Mouse (Mus musculus) liver, embryonic 12.5 days (tissue): ENCODE data around the gene Ttc16. TPM values are rescaled to one million over a fixed set of nuclear protein-coding genes. Genes with fewer than 3 reads are reported as not detected.

ENCODE experiments used
- ATAC-seq: fragments of 200-750 bp; cut with Nextera tagmentation; 2 replicates; pipeline ENCODE4 v1.8.0; 2017; ENCODE audit warnings: moderate number of reproducible peaks, mild to moderate bottlenecking, moderate library complexity
- H3K27ac ChIP-seq: fragments of 300-500 bp; sonication (generic); 2 replicates; pipeline ENCODE4 v1.5.1; 2016; ENCODE audit warnings: mild to moderate bottlenecking
- H3K27me3 ChIP-seq: fragments of 300-500 bp; sonication (generic); replicated peaks from 2 replicates; pipeline ENCODE4 v1.6.1; 2016; ENCODE audit warnings: mild to moderate bottlenecking, moderate library complexity
- H3K36me3 ChIP-seq: fragments of 300-500 bp; sonication (generic); 2 replicates; pipeline ENCODE4 v1.6.1; 2016; ENCODE audit warnings: mild to moderate bottlenecking, moderate library complexity
- H3K4me1 ChIP-seq: fragments of 300-500 bp; sonication (generic); 2 replicates; pipeline ENCODE4 v1.6.1; 2016
- H3K4me2 ChIP-seq: fragments of 300-500 bp; sonication (generic); 2 replicates; pipeline ENCODE4 v1.6.1; 2016; ENCODE audit warnings: mild to moderate bottlenecking, moderate library complexity
- H3K4me3 ChIP-seq: fragments of 300-500 bp; sonication (generic); 2 replicates; pipeline ENCODE4 v1.5.1; 2016; ENCODE audit warnings: mild to moderate bottlenecking, moderate library complexity
- H3K9ac ChIP-seq: fragments of 300-500 bp; sonication (generic); 2 replicates; pipeline ENCODE4 v1.6.1; 2016; ENCODE audit warnings: mild to moderate bottlenecking, moderate library complexity
- H3K9me3 ChIP-seq: fragments of 300-500 bp; sonication (generic); replicated peaks from 2 replicates; pipeline ENCODE4 v1.6.1; 2016; ENCODE audit warnings: mild to moderate bottlenecking, moderate library complexity
- WGBS: fragments of 180-500 bp; shearing (Covaris S2); methylation state at CpG from one replicate; pipeline ENCODE4 v1.1.7; 2016; ENCODE audit not compliant: insufficient replicate concordance; 5-methylcytosine and 5-hydroxymethylcytosine counted together
- polyA plus RNA-seq: library from polyadenylated mRNA; unstranded; fragments of >200 nt; fragmentation: Nextera tagmentation; extraction: Ambion mirVana; gene quantifications from 2 replicates; pipeline ENCODE4 v1.2.1, GENCODE M21; 2016

Gene Ttc16
- polyA plus RNA-seq, 1 experiment from 2014 or later, result 0.26 TPM

DNA sequence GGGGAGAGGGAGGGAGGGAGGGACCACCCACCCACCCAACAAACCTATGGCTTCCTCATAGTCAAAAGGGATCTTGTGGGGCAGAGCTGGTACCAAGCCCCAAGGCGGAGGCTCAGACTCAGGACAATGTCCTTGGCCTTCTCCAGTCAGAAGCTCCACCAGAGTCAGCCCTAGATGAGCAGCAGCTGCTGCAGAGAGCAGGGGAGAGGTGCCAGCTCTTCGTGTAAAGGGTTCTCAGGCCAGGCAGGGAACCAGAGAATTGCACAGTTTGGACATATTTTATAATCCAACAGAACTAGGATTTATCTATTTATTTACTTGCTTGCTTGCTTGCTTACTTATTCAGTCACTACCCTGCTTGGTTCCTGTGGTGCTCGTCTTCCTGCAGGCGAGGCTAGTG lies 36.1 kb downstream of the Ttc16 start:
- Histone ChIP-seq H3K36me3 (no peaks in the 10 kb centered on the region), H3K4me1 (peaks cover 37% of the 10 kb centered on the region), H3K27ac (no peak overlapping the region), H3K4me3 (no peak overlapping the region), H3K9me3 (no peaks in the 10 kb centered on the region), H3K27me3 (peaks cover 33% of the 10 kb centered on the region), H3K4me2 (no peak overlapping the region), H3K9ac (no peak overlapping the region)
- 66% methylated on average over 4 of the region's 4 CpGs for WGBS
- no peak for ATAC-seq

DNA sequence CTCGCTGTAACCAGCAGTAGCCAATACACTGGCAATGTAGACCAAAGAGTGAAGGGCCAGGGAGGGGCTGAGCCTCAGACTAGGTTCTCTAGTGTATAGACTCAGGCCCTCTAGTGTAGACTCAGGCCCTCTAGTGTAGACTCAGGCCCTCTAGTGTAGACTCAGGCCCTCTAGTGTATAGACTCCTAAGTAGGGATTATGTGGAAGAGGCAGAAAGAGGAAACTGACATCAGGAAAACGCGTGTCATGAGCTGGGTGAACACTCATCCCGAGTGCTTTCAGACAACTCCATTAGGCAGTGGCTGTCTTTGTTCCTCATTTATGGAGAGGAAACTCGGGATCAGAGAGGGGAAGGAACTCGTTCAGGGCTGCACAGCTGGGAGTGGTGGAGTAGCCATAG lies 38.4 kb downstream of the Ttc16 start:
- Histone ChIP-seq H3K27me3 (peaks cover 19% of the 10 kb centered on the region), H3K9ac (no peak overlapping the region), H3K4me2 (no peak overlapping the region), H3K36me3 (no peaks in the 10 kb centered on the region), H3K4me1 (peaks cover 37% of the 10 kb centered on the region), H3K9me3 (no peaks in the 10 kb centered on the region), H3K4me3 (no peak overlapping the region), H3K27ac (no peak overlapping the region)
- no peak for ATAC-seq
- 45% methylated on average over 6 of the region's 6 CpGs for WGBS

DNA sequence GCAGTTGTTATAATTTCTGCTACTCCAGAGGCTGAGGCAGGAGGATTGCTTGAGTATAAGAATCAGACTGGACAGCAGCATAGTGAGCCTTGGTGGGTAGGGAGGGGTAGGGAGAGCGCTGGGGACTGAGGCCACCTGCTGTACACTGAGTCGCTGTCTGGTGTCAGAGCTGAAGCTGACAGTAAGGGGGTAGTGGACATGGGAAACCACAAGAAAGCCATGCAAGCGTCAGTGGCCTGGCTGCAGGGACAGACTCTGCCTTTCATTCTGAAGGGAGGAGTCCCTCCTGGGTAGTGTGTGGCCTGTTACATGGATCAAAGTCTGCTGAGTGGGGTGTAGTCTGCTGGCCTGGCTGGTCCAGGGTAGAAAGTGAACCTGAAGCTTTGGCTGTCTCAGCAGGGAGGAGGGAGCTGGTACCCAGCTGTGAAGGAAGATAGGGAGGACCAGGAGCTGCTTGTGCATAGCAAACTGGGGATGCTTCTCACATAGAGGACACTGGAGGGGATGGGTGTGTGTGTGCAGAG lies 39.1 kb downstream of the Ttc16 start:
- no peak overlapping the region for H3K9ac ChIP-seq
- peaks cover 33% of the 10 kb centered on the region for H3K4me1 ChIP-seq
- WGBS, result 30% methylated on average over 3 of the region's 3 CpGs
- no peak overlapping the region for H3K4me2 ChIP-seq
- H3K27me3 ChIP-seq, result peaks cover 13% of the 10 kb centered on the region
- H3K9me3 ChIP-seq, result no peaks in the 10 kb centered on the region
- H3K4me3 ChIP-seq, result no peak overlapping the region
- H3K27ac ChIP-seq, result no peak overlapping the region
- no peak for ATAC-seq
- H3K36me3 ChIP-seq, result no peaks in the 10 kb centered on the region

DNA sequence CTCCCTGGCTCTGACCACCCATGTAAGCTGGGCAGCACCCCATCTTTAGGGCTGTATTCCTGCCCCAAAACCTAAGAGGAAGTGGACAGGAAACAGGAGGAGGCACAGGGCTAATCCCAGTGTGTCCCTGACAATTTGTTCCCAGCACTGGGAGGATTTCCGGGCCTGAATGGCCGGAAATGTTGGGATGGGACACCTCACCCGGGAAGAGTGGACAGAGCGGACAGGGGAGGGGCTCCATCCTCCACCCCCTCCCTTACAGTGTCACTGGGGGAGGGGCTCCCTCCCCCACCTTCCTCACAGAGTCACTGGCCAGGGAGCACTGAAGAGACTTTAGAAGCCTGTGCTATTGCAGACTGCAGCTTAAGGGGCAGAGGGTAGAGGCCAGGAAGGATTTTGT lies 40.5 kb downstream of the Ttc16 start:
- 31% methylated on average over 4 of the region's 4 CpGs for WGBS
- no peak overlapping the region for H3K4me2 ChIP-seq

DNA sequence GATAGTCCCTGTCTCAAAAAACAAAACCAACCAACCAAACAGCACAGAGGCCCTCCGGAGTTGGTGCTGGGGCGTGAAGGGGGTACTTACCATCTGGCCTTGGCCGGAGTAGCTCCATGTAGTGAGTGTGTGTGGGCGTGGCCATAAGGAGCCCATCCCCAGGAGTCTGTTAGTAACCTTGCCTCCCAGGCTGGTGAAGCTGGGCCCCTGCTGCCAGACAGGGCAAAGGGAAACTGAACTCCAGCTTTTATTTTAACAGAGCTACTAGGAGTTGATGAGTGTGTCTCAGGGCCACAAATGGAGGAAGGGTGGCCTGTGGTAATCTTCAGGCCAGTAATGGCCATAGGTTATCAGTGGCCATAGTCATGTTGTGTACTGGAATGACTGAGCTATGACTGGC lies 41.0 kb downstream of the Ttc16 start:
- H3K4me1 ChIP-seq, result peaks cover 36% of the 10 kb centered on the region
- no peak overlapping the region for H3K4me2 ChIP-seq
- no peaks in the 10 kb centered on the region for H3K36me3 ChIP-seq
- H3K4me3 ChIP-seq, result no peak overlapping the region
- H3K27ac ChIP-seq, result peak overlapping the region; percentile 34; the same call in 1 of the 2 replicates
- H3K9ac ChIP-seq, result no peak overlapping the region
- ATAC-seq, result no peak; the same call in 1 of the 2 replicates
- H3K9me3 ChIP-seq, result no peaks in the 10 kb centered on the region
- 41% methylated on average over 4 of the region's 4 CpGs for WGBS
- H3K27me3 ChIP-seq, result no peaks in the 10 kb centered on the region

More for the DNA sequence above, 40.5 kb downstream of the Ttc16 start:
- peak overlapping the region; percentile 34; the same call in 1 of the 2 replicates for H3K27ac ChIP-seq
- H3K4me3 ChIP-seq, result no peak overlapping the region
- no peaks in the 10 kb centered on the region for H3K36me3 ChIP-seq
- no peaks in the 10 kb centered on the region for H3K9me3 ChIP-seq
- peak; percentile 44 for ATAC-seq
- H3K27me3 ChIP-seq, result no peaks in the 10 kb centered on the region
- no peak overlapping the region; the same call in 1 of the 2 replicates for H3K9ac ChIP-seq
- H3K4me1 ChIP-seq, result peaks cover 36% of the 10 kb centered on the region

DNA sequence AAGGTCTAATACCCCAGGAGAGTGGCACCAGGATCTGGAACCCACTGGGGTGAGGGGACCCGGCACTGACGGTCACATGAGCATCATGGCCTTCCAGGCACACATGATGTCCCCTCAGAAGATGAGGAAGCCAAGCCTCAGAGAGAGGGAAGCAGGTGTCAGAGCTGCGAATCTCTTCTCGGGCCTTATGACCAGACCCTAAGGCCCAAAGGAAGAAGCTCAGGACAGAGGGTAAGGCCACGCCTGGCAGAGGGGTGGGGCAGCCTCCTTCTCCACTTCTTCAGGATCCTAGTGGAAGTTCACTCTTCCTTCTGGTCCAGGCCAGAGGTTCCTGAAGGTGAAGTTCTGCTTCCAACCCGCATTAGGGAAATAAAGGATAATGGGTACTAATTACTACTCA lies 42.7 kb downstream of the Ttc16 start:
- no peaks in the 10 kb centered on the region for H3K9me3 ChIP-seq
- no peak overlapping the region for H3K9ac ChIP-seq
- 58% methylated on average over 6 of the region's 6 CpGs for WGBS
- H3K4me2 ChIP-seq, result no peak overlapping the region
- no peak for ATAC-seq
- no peak overlapping the region for H3K4me3 ChIP-seq
- no peaks in the 10 kb centered on the region for H3K27me3 ChIP-seq
- no peak overlapping the region for H3K27ac ChIP-seq
- peaks cover 37% of the 10 kb centered on the region for H3K4me1 ChIP-seq
- no peaks in the 10 kb centered on the region for H3K36me3 ChIP-seq

DNA sequence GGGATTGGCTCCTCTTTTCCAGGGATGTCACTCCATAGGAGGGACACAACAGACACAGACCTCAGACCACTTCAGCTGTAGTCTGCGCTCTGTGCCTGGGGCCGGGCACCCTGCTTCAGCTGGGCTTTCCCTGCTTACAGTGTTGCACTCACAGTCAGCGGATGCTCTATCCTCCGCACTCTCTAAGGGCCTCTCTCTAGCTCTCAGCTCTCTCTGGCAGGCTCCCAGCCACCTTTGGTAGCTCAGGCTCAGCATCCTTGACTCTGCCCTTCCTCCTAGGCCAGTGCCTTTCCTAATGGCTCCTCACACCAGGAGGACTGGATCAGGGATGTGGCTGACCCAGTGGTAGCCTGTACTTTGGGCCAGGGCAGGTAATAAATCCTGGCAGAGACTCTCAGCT lies 43.5 kb downstream of the Ttc16 start:
- no peak for ATAC-seq
- H3K9ac ChIP-seq, result no peak overlapping the region
- no peak overlapping the region for H3K4me3 ChIP-seq
- no peaks in the 10 kb centered on the region for H3K9me3 ChIP-seq
- no peaks in the 10 kb centered on the region for H3K36me3 ChIP-seq
- H3K4me1 ChIP-seq, result peaks cover 44% of the 10 kb centered on the region
- peak overlapping the region; percentile 22; the same call in 1 of the 2 replicates for H3K27ac ChIP-seq
- no peak overlapping the region for H3K4me2 ChIP-seq
- 75% methylated on average over 4 of the region's 4 CpGs for WGBS
- no peaks in the 10 kb centered on the region for H3K27me3 ChIP-seq

DNA sequence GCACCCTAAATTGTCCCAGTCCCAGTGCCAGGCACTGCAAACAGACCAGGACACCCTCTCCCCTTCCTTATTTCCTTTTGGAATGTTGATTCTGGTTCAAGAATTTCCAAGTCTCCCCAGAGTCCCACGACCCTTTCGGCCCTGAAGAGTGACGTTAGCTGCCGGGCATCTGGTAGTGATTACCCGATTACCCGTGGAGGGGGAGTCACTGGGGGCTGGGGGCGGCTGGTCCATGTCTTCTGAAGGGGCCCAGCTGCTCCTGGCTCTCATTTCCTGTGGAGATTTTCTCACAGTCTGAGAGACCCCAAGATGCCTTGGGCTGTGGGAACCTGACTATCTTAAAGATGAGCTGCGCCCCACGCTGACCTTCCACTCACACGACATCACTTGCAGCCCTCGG lies 44.6 kb downstream of the Ttc16 start:
- Histone ChIP-seq H3K4me3 (no peak overlapping the region), H3K27ac (0 out of 2 replicates have a peak overlapping the region, but pooled peaks have one; percentile 51), H3K4me2 (no peak overlapping the region; the same call in 1 of the 2 replicates)

DNA sequence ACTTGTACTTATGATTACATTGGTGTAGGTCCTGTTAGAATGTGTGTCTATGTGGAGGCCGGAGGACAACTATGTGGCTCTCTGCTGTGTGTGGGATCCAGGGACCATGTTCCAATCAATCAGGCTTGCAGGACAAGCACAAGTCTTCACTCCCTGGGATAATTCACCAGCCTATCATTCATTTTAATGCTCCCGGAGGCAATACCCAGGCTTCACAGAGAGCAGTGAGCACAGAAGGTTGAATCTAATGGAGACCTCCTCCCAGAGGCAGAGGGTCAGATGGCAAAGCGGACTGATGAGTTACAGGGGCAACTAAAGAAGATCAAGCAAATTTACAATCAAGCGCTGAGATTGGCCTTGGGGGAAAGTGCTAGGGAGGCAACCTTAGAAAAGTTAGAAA lies 45.9 kb downstream of the Ttc16 start:
- no peak for ATAC-seq
- 68% methylated on average over 4 of the region's 4 CpGs for WGBS
- Histone ChIP-seq H3K9ac (no peak overlapping the region), H3K9me3 (no peaks in the 10 kb centered on the region), H3K27ac (0 out of 2 replicates have a peak overlapping the region, but pooled peaks have one; percentile 5), H3K4me3 (no peak overlapping the region), H3K36me3 (peaks cover 10% of the 10 kb centered on the region; the same call in 1 of the 2 replicates), H3K4me1 (peaks cover 21% of the 10 kb centered on the region), H3K4me2 (no peak overlapping the region; the same call in 1 of the 2 replicates), H3K27me3 (no peaks in the 10 kb centered on the region)

More for the DNA sequence above, 44.6 kb downstream of the Ttc16 start:
- H3K27me3 ChIP-seq, result no peaks in the 10 kb centered on the region
- ATAC-seq, result no peak
- WGBS, result 51% methylated on average over 11 of the region's 11 CpGs
- H3K36me3 ChIP-seq, result no peaks in the 10 kb centered on the region
- no peaks in the 10 kb centered on the region for H3K9me3 ChIP-seq
- H3K9ac ChIP-seq, result no peak overlapping the region
- peaks cover 34% of the 10 kb centered on the region for H3K4me1 ChIP-seq

DNA sequence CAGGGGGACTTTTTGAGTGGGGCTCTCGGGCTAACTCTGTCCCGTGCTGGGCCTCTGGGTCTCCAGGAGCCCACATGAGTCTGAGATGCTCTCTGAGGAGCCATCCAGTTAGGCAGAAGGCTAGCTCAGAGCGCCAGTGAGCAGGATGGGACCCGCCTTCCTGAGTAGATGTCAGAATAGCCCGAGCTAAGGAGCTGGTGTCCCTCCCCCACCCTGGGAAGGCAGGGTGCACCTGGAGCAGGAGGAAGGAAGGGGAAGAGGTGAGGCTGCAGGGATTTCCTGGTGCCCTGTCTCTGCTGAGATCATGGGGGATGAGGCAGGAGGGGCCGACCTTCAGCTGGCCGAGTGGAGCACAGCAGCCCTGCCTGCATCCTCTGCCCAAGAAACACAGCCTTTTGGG lies 47.0 kb downstream of the Ttc16 start:
- Histone ChIP-seq H3K36me3 (peaks cover 10% of the 10 kb centered on the region; the same call in 1 of the 2 replicates), H3K27me3 (no peaks in the 10 kb centered on the region), H3K9me3 (no peaks in the 10 kb centered on the region), H3K9ac (no peak overlapping the region), H3K4me1 (peaks cover 18% of the 10 kb centered on the region), H3K27ac (no peak overlapping the region), H3K4me3 (no peak overlapping the region), H3K4me2 (peak overlapping the region; percentile 57)
- no peak for ATAC-seq
- 50% methylated on average over 7 of the region's 7 CpGs for WGBS

DNA sequence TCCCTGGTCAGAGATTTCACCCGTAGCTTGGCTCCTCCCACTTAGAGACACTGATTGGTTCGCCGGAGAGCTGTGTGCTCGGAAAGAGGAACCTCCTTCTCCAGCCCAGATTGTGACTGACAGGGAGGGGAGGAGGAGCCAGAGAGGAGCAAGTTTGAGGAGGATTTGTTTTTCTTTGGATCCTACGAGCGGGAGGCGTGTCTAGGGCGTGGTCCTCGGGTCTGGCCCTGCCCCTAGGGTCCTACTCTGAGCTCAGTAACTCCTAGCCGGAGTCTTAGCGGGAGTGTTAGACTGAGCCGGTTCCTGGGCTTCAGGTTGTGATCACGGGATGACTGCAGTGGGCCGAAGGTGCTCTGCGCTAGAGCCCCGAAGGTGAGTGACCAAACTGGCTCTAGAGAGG lies 48.0 kb downstream of the Ttc16 start:
- H3K9me3 ChIP-seq, result no peaks in the 10 kb centered on the region
- H3K9ac ChIP-seq, result peak overlapping the region; percentile 49; the same call in 1 of the 2 replicates
- ATAC-seq, result peak; percentile 86
- peaks cover 23% of the 10 kb centered on the region for H3K4me1 ChIP-seq
- peak overlapping the region; percentile 33 for H3K4me3 ChIP-seq
- peak overlapping the region; percentile 57 for H3K4me2 ChIP-seq
- H3K27me3 ChIP-seq, result no peaks in the 10 kb centered on the region
- H3K36me3 ChIP-seq, result peaks cover 10% of the 10 kb centered on the region; the same call in 1 of the 2 replicates
- no peak overlapping the region for H3K27ac ChIP-seq
- WGBS, result 5% methylated on average over 16 of the region's 16 CpGs

DNA sequence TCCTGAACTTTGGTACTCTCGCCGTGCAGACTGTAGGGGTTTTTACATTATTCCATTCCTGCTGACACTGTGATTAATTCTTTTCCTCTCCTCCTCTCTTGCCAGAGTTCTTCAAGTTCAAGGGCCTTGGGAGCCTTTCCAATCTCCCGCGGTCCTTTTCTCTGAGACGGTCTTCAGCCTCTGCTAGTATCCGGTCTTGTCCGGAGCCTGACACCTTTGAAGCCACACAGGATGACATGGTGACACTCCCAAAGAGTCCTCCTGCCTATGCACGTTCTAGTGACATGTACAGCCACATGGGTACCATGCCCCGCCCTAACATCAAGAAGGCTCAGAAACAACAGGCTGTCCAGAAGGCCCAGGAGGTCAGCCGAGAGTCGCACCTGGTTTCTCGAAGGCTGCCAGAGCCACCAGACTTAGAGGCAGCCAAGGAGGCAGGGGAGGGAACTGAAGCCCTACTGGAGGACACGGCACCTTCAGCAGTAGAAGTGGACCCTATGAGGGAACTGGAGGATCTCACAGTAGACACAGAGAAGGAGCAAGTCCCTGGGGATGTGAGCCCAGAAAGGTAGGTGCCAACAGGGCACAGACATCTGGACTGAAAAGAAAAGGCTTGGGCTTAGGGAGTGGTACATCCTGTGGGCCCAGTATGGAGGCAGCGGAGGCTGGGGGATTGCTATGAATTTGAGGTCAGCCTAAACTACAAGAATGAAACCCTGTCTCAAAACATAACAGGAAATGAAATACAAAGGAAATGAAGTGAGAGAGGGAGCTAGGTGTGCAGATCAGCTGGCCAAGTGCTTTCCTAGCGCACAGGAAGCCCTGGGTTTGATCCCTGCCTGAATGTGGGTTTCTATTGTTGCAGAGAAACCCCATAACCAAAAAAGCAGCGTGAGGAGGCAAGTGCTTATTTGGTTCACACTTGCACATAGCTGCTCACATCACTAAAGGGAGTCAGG lies 50.3 kb downstream of the Ttc16 start:
- WGBS, result 74% methylated on average over 16 of the region's 16 CpGs
- Histone ChIP-seq H3K4me3 (no peak overlapping the region), H3K9ac (no peak overlapping the region), H3K27ac (no peak overlapping the region), H3K27me3 (no peaks in the 10 kb centered on the region), H3K4me2 (no peak overlapping the region), H3K36me3 (peaks cover 10% of the 10 kb centered on the region; the same call in 1 of the 2 replicates), H3K9me3 (no peaks in the 10 kb centered on the region), H3K4me1 (peaks cover 37% of the 10 kb centered on the region)
- ATAC-seq, result no peak
